Mouse (Mus musculus): ENCODE results near the gene Bptf. TPM values are rescaled to one million over a fixed set of nuclear protein-coding genes. Genes with fewer than 3 reads are reported as not detected.
"Not testable (repeated sequence)": the region's sequence is repeated elsewhere in the genome, so short reads cannot be mapped to it uniquely, and the experiment has no call there.

Gene Bptf
- total RNA-seq, 2 experiments from 2014 or later: 64.4 to 67.2 TPM

DNA sequence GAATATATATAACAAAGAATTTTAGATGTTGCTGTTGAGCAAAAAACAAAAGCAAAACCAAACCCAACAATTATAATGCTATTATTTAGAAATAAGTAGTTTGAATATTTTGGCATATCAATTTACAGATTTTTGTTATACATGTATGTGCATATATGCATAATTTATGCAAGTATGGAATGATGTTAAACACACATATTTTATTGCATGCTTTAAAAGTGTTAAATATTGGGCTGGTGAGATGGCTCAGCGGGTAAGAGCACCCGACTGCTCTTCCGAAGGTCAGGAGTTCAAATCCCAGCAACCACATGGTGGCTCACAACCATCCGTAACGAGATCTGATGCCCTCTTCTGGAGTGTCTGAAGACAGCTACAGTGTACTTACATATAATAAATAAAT lies 112.2 kb downstream of the Bptf start:
- not testable (repeated sequence) for DNase-seq (ENCODE audit: low spot score in 2 of 2)

DNA sequence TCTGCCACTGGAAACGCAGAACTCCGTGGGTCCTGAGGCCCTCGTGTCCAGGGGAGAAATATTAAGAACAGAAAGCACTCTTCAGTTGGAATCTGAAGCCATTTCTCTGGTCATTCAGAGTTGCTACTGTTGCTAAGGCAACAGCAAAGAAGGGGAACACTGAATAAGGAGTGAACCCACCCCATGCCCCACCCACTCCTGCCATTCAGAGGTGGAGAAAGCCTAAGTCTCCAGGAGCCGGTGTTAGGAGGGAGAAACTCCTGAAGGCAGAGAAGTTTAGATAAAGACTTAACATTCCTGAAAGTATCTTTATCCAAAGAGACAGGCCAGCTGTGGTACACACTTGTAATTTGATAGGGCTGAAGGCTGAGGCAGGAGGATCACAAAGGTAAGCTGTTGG lies 112.6 kb downstream of the Bptf start:
- DNase-seq (ENCODE audit: low spot score in 2 of 2): no peak

DNA sequence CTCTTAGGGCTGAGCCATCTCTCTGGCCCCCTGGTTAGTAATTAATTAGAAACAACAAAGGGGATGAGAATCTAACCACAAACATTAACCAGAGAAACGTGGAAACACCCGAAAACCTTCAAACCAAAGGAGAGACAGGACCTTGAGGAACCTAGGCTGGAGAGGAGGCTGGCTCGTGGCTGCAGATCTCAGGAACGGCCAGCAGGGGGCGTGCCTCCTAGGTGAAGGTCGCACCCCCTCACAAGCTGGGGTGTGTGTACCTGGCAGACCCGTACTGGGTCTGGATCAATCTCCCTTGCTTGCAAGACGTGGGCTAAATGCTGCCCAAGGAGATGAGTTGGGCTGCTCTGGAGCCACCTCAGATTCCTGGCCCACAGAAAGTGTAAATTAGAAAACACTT lies 113.3 kb downstream of the Bptf start:
- DNase-seq (ENCODE audit: low spot score in 2 of 2): no peak

DNA sequence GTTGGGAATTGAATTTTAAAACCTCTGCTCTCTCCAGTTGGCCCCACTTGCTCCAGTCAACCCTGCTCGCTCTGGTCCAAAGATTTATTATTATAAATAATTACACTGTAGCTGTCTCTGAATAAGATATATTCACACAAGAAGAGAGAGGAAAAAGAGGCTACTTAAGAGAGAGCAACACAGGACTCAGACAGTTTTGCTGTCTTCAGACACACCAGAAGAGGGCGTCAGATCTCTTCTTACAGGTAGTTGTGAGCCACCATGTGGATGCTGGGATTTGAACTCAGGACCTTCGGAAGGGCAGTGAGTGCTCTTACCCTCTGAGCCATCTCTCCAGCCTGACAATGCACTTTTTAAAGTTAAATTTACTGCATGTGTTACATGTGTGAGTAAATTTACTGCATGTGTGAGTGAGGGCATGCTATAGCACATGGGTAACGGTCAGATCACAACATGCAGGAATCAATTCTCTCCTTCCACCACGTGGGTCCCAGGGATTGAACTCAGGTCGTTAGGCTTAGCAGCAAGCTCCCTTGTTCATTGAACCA lies 114.5 kb downstream of the Bptf start:
- DNase-seq (ENCODE audit: low spot score in 2 of 2): no peak

DNA sequence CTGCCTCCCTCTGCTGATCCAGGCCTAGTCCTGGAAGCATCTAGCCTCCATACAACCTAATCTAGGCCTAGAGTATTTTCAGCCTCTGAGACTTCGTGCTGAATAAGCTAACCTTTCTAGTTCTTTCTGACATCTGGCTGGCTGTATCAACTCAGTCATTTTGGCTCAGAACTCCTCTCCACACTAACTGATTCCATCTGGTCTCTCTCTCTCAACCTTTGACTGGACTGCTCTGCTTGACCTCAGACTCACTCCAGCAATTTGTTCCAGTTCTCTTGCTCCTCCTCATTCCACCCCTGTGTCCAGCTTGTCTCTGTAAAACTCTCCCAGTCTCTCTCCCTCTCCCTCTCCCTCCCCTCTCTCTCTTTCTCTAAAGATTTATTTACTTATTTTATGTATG lies 115.0 kb downstream of the Bptf start:
- no peak for DNase-seq (ENCODE audit: low spot score in 2 of 2)

DNA sequence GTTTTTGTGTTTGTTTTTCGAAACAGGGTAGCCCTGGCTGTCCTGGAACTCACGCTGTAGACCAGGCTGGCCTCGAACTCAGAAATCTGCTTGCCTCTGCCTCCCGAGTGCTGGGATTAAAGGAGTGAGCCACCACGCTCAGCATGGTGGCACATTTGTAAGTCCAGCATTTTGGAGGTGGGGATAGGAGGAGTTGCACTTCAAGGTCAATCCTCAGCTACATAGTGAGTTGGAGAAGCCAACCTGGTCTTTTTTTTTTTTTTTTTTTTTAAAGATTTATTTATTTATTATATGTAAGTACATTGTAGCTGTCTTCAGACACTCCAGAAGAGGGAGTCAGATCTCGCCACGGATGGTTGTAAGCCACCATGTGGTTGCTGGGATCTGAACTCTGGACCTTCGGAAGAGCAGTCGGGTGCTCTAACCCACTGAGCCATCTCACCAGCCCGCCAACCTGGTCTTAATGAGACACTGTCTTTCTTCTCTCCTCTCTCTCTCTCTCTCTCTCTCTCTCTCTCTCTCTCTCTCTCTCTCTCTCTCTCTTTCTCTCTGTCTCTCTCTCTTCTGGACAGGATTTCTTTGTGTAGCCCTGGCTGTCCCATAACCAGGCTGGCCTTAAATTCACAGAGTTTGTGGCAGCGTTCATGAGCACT lies 116.3 kb downstream of the Bptf start:
- not testable (repeated sequence) for DNase-seq (ENCODE audit: low spot score in 2 of 2)

DNA sequence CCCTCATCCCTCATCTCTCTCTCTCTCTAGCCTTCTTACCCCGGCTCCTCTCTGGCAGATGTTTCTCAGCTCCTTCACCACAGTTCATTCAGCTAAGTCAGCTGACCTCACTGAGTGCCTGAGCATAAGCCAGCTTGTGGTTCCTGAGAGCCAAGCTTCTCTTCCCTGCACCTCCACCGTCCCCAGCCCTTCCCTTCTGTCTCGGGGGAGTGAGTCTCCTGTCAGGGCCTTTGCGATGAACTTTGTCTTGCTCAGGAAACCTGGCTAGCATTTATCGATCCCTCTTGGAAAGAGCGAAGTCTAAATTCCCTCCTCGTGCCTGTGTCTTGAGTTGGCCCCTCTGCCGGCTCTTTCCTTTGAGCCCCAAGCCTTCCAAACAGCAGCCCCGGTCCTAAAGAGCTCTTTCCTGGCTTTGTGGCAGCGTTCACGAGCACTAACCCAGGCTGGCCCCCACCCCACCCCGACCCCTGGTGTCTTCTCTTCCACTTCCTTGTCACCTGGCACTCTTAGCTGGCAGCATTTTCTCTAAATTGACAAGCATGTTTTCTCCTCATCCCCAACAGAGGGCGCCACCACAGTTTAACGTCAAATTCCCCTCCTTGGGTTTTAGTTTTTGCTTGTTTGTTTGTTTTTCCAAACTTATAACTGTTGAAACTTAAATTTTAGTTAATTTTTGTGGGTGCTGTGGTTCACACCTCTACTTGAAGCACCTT lies 117.2 kb downstream of the Bptf start:
- DNase-seq (ENCODE audit: low spot score in 2 of 2): no peak

DNA sequence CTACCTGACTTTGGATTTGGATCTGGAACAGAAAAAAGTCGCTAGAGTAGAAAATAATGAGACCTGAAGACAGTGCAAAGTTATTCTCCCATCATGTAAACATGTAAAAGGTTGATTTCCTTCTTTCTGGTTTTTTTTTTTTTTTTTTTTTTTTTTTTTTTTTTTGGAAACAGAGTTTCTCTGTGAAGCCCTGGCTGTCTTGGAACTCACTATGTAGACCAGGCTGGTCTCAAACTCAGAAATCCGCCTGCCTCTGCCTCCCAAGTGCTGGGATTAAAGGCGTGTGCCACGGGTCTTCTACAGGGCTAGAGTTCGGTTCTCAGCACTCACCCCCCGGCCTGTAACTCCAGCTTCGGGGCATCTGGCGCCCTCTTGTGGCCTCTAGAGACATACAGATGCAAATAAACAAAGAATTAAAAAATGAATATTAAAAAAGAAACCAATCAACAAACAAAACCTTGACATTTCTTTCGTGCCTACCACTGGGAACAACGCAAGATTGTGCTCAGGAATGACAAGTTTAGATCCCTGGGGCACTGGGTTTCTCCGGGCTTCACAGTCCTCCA lies 117.8 kb downstream of the Bptf start:
- no peak for DNase-seq (ENCODE audit: low spot score in 2 of 2)

DNA sequence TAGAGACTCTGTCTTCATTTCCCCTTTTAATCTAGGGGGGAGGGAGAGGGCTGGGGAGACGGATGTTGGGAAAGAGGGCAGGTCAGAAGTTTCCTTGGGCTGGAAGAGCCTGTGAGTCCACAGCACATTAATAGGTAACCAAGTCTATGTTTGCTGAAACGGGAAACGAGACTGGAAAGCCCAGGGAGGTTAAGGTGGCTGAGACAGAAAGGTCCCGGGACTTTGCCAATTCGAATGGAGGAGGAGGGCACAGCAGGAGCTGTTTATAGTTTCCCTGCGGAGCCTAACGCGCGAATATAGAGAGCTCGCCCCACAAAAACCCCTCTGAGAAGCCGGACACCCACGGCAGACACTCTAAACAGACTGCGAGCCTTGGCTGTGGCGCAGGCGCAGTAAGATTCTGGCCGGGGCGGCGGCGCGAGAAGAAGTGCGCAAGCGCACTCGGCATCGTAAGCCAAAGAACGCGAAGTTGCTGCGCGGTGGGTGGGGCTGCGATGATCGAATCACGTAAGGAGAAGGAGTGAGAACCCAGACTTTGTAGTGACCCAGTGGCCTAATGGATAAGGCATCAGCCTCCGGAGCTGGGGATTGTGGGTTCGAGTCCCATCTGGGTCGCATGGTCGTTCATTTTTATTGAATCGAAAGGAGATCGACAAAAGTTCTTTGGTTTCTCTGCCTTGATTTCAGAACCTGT lies 119.5 kb downstream of the Bptf start:
- DNase-seq (ENCODE audit: low spot score in 2 of 2): peak; percentile 99 to 100

DNA sequence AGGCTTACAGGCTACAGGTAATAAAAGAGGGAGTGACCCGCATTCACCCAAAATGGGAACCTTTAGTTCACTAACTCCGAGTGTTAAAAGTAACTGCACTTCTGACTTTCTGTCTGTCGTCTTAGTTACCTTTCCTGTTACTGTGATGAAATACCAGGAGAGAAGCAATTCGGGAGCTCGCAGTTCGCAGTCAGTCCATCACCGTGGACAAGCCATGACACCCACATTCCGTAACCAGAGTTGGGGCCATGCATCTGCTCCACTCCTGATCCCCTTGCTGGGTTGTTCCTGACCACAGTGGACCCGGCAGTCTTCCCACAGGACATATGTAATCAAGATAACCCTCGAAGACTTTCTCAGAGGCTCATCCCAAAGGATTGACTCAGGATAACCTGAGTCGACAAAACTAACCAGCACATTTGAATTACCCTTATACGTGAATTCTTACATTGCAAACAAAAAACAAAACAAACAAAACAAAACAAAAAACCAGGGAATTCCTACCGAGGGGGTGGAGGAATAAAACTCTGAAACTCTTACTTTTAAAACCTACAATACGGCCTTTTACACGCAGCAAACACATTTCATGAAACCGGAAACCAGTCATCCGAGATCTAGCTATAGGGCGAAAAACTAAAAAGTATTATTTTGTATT lies 120.1 kb downstream of the Bptf start:
- DNase-seq (ENCODE audit: low spot score in 2 of 2): no peak

DNA sequence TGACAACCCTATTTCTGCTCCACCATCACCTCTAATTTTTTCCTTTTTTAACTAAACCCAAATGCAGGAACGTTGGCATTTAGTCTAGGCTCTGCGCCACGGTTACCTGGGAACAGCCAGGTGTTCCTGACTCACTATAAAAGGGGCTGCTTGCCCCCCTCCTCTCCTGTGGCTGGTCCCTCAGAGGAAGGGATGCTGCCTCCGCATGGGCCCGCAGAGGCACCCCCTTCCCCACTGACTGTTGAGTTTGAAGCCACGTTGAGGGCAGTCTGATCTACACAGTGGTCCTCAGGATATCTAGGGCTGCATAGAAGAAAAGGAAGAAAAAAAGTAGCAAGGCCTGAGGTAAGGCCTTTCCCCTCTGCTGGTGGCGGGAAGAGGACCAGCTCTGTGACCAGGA lies 120.8 kb downstream of the Bptf start:
- DNase-seq (ENCODE audit: low spot score in 2 of 2): no peak

DNA sequence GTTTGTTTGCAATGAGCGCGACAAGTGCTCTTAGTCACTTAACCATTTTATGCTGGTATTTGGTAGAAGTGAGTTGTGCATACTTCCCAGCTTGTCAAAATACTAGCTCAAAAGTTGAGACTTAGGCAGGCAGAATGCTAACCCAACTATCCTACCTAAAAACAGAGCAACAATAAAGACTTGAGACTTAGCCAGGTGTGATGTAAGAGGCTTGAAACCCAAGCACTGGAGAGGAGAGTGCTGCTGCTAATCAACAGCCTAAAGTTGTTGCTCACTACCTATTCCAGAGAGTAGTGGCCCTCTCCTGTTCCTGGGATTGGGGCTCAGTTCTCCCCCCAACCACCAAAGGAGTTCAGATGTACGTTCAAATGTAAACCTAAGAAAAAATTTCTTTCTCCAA lies 121.5 kb downstream of the Bptf start:
- no peak for DNase-seq (ENCODE audit: low spot score in 2 of 2)

DNA sequence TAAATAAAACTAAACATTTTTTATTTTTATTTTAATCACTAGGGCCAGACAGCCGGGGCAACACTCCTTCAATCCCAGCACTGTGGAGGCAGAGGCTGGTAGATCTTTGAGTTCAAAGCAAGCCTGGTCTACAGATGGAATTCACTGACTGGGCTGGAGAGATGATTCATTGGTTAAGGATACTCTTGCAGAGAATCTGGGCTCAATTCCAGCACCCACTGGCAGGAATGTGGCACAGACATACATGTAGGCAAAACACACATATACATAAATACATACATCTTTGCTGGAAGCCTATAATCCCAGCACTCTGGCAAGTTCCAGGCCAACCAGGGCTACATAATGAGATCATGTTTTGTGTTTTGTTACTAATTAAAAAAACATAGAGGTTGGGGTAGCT lies 126.4 kb downstream of the Bptf start:
- DNase-seq (ENCODE audit: low spot score in 2 of 2): no peak

DNA sequence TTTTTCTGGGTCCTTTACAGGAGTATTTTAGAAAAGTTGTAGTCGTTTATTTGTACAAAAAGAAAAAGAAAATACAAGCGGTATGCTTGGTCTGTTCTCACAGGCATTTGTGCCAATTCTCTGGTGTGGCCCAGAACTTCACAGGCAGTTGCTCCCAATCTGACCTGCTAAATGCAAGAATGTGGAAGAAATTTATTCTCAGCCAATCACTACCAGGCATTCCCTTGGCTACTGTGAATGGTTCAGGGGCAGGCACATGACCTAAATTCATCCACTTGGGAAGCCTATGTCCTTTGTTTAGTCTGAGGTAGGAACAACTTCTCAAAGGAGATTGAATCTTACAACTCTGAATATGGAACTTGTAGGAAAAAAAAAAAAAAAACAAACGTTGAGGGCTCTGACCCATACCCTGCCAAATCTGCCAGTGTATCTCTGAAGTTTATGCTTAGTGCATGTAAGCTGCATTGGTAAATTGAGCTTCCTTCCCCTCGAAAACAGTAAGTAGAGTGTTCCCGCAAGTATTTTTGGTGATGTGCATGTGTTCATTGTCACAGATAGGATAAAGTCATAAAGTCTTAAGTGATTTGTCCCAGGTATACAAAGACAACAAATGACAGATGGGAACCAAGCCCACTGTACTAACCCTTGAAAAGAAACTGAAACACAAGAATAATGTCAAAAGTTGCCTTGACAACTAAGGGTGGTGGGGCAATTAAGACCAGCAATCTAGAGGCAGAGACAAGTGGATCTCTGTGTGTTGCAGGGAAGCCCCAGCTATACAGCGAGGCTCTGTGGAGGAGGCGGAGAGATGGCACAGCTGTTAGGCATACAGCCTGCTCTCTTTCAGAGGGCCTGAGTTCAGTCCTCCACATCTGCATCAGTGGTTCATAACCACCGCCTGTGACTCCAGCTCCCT lies 129.9 kb downstream of the Bptf start:
- DNase-seq (ENCODE audit: low spot score in 2 of 2): no peak

DNA sequence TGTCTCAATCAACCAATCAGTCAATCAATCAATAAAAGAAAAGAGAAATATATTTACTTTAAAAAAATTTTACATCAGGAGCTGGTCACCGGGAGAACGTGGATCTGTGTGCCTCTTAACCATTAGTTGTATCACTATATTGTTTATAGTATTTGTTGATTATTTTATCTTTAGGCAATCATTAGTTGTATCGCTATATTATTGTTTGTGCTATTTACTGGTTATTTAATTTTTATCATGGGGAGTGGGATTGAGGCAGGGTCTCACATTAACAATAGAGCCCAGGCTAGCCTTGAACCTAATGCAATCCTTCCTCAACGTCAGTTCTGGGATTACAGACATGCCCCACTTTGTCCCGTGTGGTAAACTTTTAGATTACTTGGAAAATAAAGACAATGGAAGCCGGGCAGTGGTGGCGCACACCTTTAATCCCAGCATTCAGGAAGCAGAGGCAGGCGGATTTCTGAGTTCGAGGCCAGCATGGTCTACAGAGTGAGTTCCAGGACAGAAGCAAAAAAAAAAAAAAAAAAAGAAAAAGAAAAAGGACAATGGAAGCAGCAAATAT lies 131.9 kb downstream of the Bptf start:
- DNase-seq (ENCODE audit: low spot score in 2 of 2): no peak

DNA sequence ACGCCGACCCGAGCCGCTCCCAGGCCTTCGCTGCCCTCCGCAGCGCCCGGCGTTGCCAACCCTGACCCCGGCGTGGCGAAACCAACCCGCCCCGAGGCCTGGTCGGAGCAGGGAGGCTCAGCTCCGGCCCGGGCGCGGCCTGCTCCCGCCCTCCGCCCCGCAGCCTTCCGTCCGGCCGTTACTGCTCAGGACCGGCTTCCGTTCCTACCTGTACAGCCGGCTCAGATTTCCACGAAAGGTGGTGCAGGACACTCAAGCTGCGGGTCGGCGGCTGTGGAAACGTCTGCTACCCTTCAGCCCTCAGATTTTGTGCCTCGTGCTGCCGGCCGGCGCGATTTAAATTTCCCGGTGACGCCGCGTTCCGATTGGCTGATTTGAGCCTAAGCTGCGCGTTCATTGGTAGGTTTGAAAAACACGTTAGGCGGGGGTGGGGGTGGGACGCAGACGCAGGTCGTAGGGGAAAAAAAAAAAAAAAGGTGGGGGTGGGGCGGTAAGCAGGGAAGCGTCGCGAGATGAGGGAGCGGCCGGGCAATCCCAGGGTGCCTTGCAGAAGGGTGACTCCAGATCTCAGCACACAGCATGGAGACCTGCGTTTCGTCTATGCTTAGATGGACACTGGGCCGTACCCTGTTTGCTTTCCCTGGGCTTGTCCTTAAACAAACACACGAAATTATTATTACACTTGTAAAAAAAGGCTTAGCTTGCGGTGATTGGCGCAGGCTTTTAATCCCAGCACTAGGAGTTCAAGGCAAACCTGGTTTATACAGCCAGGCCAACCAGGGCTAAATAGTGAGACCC lies 132.6 kb downstream of the Bptf start, which contains the start of gene Kpna2:
TSS of gene Kpna2 (minus strand) at position 391 of the 798 bp plus-strand sequence.
- DNase-seq (ENCODE audit: low spot score in 2 of 2): peak; percentile 87 to 88

DNA sequence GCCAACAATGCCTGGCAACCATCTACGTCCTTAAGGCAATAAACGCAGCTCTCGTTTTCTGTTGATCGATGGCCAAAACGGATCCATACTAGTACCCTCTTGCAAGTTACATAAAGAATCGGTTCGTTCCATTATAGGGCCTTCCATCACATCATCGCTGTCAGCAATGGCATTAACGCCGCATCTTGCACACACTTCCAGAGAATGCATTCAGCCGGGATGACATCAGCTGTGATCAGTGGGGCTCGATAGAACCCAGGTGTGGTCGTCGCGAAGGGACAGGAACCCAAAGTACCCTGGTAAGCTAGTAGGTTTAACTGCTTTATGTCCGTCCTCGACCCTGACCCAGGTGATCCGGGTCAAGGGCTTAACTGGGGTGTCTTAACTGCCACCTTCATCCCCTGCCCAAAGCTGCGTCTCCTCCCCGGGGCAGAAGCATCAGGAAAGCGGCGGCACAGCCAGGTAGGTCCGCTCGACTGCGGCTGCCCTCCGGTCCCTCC lies 133.2 kb downstream of the Bptf start:
- DNase-seq (ENCODE audit: low spot score in 2 of 2): peak; percentile 15 to 19

DNA sequence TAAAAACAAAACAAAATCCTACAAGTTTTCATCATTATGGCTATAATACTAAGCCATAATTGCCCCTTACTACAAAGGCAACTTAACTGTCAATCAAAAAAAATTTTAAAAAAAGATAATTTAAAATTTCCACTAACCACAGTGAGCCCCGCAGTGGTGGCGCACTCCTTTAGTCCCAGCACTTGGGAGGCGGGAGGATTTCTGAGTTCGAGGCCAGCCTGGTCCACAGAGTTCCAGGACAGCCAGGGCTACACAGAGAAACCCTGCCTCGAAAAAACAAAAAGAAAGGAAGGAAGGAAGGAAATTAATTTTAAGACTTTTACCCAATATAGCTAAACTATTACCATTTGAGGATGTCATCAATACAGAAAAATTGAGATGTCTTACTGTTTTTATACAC lies 134.0 kb downstream of the Bptf start:
- DNase-seq (ENCODE audit: low spot score in 2 of 2): no peak

DNA sequence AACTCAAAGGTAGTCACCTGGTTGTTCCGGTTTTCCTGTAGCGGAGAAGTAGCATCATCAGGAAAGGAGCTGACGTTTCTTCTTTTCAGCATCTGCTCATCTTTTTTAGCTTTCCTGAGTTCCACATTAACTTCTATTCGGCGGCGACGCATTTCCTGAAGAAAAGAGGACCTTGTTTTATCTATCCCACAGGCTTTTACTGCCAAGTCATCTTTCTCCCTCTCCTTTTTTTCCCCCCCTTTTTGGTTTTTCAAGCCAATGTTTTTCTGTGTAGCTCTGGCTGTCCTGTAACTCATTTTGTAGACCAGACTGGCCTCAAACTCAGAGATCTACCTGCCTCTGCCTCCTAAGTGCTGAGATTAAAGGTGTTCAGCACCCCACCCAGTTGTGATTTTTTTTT lies 135.4 kb downstream of the Bptf start:
- not testable (repeated sequence) for DNase-seq (ENCODE audit: low spot score in 2 of 2)

All from left cerebral cortex, adult 18-20 months (tissue).